23 mouse cellular contexts compared by ENCODE assay signal in genomic region chr6:63877765-63878345, GRCm38 (mm10).
DNase-seq lines count a peak whose midpoint lies in the region; ATAC-seq and TF ChIP-seq lines count a peak whose summit lies in the region.
"Had no signal": no experiment of that assay in that cellular context is flagged by ENCODE, and none has a peak within 500 bp of the region (broad histone marks: within the 10 kb centered on the region; RNA-seq: fewer than 3 reads in every experiment).

No protein-coding gene starts in this region.

- ATAC-seq in forebrain, embryonic 12.5 days (ENCODE audit: low FRiP score) = peak; percentile 47; the same call in 1 of the 2 replicates
- peak; percentile 51 for ATAC-seq in forebrain, embryonic 16.5 days
- ATAC-seq in hindbrain, postnatal 0 days = 0 out of 2 replicates have a peak, but pooled peaks have one; percentile 21
- ATAC-seq in midbrain, embryonic 16.5 days = peak; percentile 66; the same call in 1 of the 2 replicates

- no peak overlapping the region for H3K4me3 ChIP-seq in forebrain, embryonic 12.5 days (replicated peaks)
- no peak overlapping the region for H3K4me3 ChIP-seq in forebrain, embryonic 16.5 days (replicated peaks; ENCODE audit: low read length)
- no peak overlapping the region for H3K4me3 ChIP-seq in hindbrain, postnatal 0 days (ENCODE audit: low read length)
- no peak overlapping the region for H3K4me3 ChIP-seq in midbrain, embryonic 16.5 days (ENCODE audit: low read depth, low read length)
- H3K4me3 ChIP-seq: embryonic facial prominence, embryonic 12.5 days; heart, adult 2 months; heart, embryonic 15.5 days; limb, embryonic 13.5 days; liver, embryonic 13.5 days; stomach, embryonic 15.5 days had no signal

- no peak overlapping the region for H3K9ac ChIP-seq in forebrain, embryonic 12.5 days
- no peak overlapping the region for H3K9ac ChIP-seq in forebrain, embryonic 16.5 days (replicated peaks; ENCODE audit: low read depth, low read length)
- H3K9ac ChIP-seq in hindbrain, postnatal 0 days (replicated peaks; ENCODE audit: low read length) = no peak overlapping the region
- no peak overlapping the region for H3K9ac ChIP-seq in midbrain, embryonic 16.5 days (ENCODE audit: low read depth, low read length)
- H3K9ac ChIP-seq: embryonic facial prominence, embryonic 12.5 days; heart, embryonic 15.5 days; limb, embryonic 13.5 days; liver, embryonic 13.5 days; lung, embryonic 14.5 days; stomach, embryonic 15.5 days had no signal

- H3K27ac ChIP-seq in forebrain, embryonic 12.5 days = peak overlapping the region; percentile 19; the same call in 1 of the 2 replicates
- no peak overlapping the region; the same call in 1 of the 2 replicates for H3K27ac ChIP-seq in forebrain, embryonic 16.5 days (ENCODE audit: low read length)
- H3K27ac ChIP-seq in hindbrain, postnatal 0 days = 0 out of 2 replicates have a peak overlapping the region, but pooled peaks have one; percentile 15
- peak overlapping the region; percentile 71 for H3K27ac ChIP-seq in midbrain, embryonic 16.5 days (ENCODE audit: low read length)
- H3K27ac ChIP-seq: embryonic facial prominence, embryonic 12.5 days; heart, adult 2 months; heart, embryonic 15.5 days; kidney, postnatal 0 days; limb, embryonic 13.5 days; liver, embryonic 13.5 days; stomach, embryonic 15.5 days had no signal

- peaks cover 15% of the 10 kb centered on the region for H3K4me1 ChIP-seq in forebrain, embryonic 12.5 days
- H3K4me1 ChIP-seq in forebrain, embryonic 16.5 days (replicated peaks; ENCODE audit: control insufficient read depth, insufficient read depth, low read length) = peaks cover 8% of the 10 kb centered on the region
- H3K4me1 ChIP-seq in hindbrain, postnatal 0 days (ENCODE audit: insufficient read depth, low read length) = no peaks in the 10 kb centered on the region
- H3K4me1 ChIP-seq in midbrain, embryonic 16.5 days (ENCODE audit: control insufficient read depth, insufficient read depth, low read length) = peaks cover 11% of the 10 kb centered on the region
- H3K4me1 ChIP-seq: embryonic facial prominence, embryonic 12.5 days; heart, embryonic 15.5 days; limb, embryonic 13.5 days; liver, embryonic 13.5 days; stomach, embryonic 15.5 days had no signal

- no peak for TF ChIP-seq CTCF in hindbrain, postnatal 0 days (IDR thresholded peaks at IDR 0.05; ENCODE audit: low read depth)

- no peaks in the 10 kb centered on the region for H3K36me3 ChIP-seq in forebrain, embryonic 12.5 days (replicated peaks)
- no peaks in the 10 kb centered on the region for H3K36me3 ChIP-seq in forebrain, embryonic 16.5 days (ENCODE audit: control insufficient read depth, insufficient read depth)
- no peaks in the 10 kb centered on the region for H3K36me3 ChIP-seq in hindbrain, postnatal 0 days (ENCODE audit: insufficient read depth, low read length)
- H3K36me3 ChIP-seq in midbrain, embryonic 16.5 days (ENCODE audit: control insufficient read depth, insufficient read depth, low read length) = no peaks in the 10 kb centered on the region
- H3K36me3 ChIP-seq: embryonic facial prominence, embryonic 12.5 days; heart, embryonic 15.5 days; limb, embryonic 13.5 days; liver, embryonic 13.5 days; stomach, embryonic 15.5 days had no signal

- no peaks in the 10 kb centered on the region for H3K27me3 ChIP-seq in forebrain, embryonic 12.5 days
- no peaks in the 10 kb centered on the region for H3K27me3 ChIP-seq in forebrain, embryonic 16.5 days (replicated peaks; ENCODE audit: control insufficient read depth, insufficient read depth, low read length)
- no peaks in the 10 kb centered on the region for H3K27me3 ChIP-seq in hindbrain, postnatal 0 days (ENCODE audit: insufficient read depth, low read length)
- no peaks in the 10 kb centered on the region for H3K27me3 ChIP-seq in midbrain, embryonic 16.5 days (ENCODE audit: control insufficient read depth, insufficient read depth, low read depth, low read length)
- H3K27me3 ChIP-seq: embryonic facial prominence, embryonic 12.5 days; heart, embryonic 15.5 days; limb, embryonic 13.5 days; liver, embryonic 13.5 days; stomach, embryonic 15.5 days had no signal

- DNase-seq in hindbrain, postnatal 0 days (ENCODE audit: low spot score) = peak; percentile 13
- DNase-seq in heart, adult 9 months (ENCODE audit: low spot score in 2 of 2) = no peak
- no peak for DNase-seq in urinary bladder, postnatal 10 days (ENCODE audit: low spot score)
- no peak for DNase-seq in embryo, embryonic 10 days (ENCODE audit: low spot score)
- DNase-seq: adrenal gland, adult 2 months; B cell, adult 2 months; cerebellum, adult 9-10 months; gastrocnemius, postnatal 25 days; heart, adult 2 months; kidney, adult 11 months; liver, embryonic 13.5 days; lung, postnatal 36 days; right cerebral cortex, adult 18-20 months; thymus, adult 18-20 months had no signal

- no peaks in the 10 kb centered on the region for H3K9me3 ChIP-seq in forebrain, embryonic 12.5 days
- no peaks in the 10 kb centered on the region for H3K9me3 ChIP-seq in forebrain, embryonic 16.5 days (ENCODE audit: control insufficient read depth, low read length)
- no peaks in the 10 kb centered on the region for H3K9me3 ChIP-seq in hindbrain, postnatal 0 days (ENCODE audit: low read length)
- H3K9me3 ChIP-seq in midbrain, embryonic 16.5 days (replicated peaks; ENCODE audit: control insufficient read depth, low read length, poor library complexity, severe bottlenecking) = no peaks in the 10 kb centered on the region
- H3K9me3 ChIP-seq: embryonic facial prominence, embryonic 12.5 days; heart, embryonic 15.5 days; limb, embryonic 13.5 days; liver, embryonic 13.5 days; stomach, embryonic 15.5 days had no signal

- no peak overlapping the region; the same call in 1 of the 2 replicates for H3K4me2 ChIP-seq in forebrain, embryonic 12.5 days
- no peak overlapping the region; the same call in none of the 2 replicates for H3K4me2 ChIP-seq in forebrain, embryonic 16.5 days (ENCODE audit: low read length)
- H3K4me2 ChIP-seq in hindbrain, postnatal 0 days (ENCODE audit: low read depth, low read length) = no peak overlapping the region
- H3K4me2 ChIP-seq in midbrain, embryonic 16.5 days (ENCODE audit: low read length) = no peak overlapping the region
- H3K4me2 ChIP-seq: embryonic facial prominence, embryonic 12.5 days; heart, embryonic 15.5 days; limb, embryonic 13.5 days; liver, embryonic 13.5 days; lung, embryonic 14.5 days; stomach, embryonic 15.5 days had no signal

- 38% methylated on average over 6 of the region's 6 CpGs for WGBS in forebrain, embryonic 12.5 days
- WGBS in forebrain, embryonic 16.5 days = 10% methylated on average over 6 of the region's 6 CpGs
- whole genome bisulfite sequencing in hindbrain, postnatal 0 days = 40% methylated on average over 6 of the region's 6 CpGs
- WGBS in midbrain, embryonic 16.5 days = 20% methylated on average over 6 of the region's 6 CpGs
